Mouse (Mus musculus) embryo, embryonic 10 days (tissue): ENCODE measurements around the gene Capn7.

ENCODE experiments used
- DNase-seq: peaks from one replicate; pipeline ENCODE4 v3.0.0-alpha.2; 2015; ENCODE audit warnings: low spot score

Gene Capn7

GRCm38 (mm10) chr14:31365350-31365749, 28.9 kb downstream of the Capn7 start:
- peak; percentile 76 for DNase-seq

GRCm38 (mm10) chr14:31367951-31368350, 31.5 kb downstream of the Capn7 start:
- DNase-seq = no peak

GRCm38 (mm10) chr14:31369377-31369776, 32.9 kb downstream of the Capn7 start:
- no peak for DNase-seq

GRCm38 (mm10) chr14:31374390-31374789, 38.0 kb downstream of the Capn7 start:
- no peak for DNase-seq

GRCm38 (mm10) chr14:31376331-31376730, 39.9 kb downstream of the Capn7 start:
- no peak for DNase-seq

GRCm38 (mm10) chr14:31382276-31382675, 45.8 kb downstream of the Capn7 start:
- DNase-seq = no peak

- no peak for DNase-seq
Measured at GRCm38 (mm10) chr14:31383470-31384050, 47.1 kb downstream of the Capn7 start.

GRCm38 (mm10) chr14:31384366-31385323, 48.2 kb downstream of the Capn7 start:
- no peak for DNase-seq

- DNase-seq = no peak
Measured at GRCm38 (mm10) chr14:31385406-31385805, 49.0 kb downstream of the Capn7 start.

- peak; percentile 89 for DNase-seq
Measured at GRCm38 (mm10) chr14:31385977-31386697, 49.7 kb downstream of the Capn7 start.

- DNase-seq = no peak
Measured at GRCm38 (mm10) chr14:31387301-31387981, 51.0 kb downstream of the Capn7 start.

- no peak for DNase-seq
Measured at GRCm38 (mm10) chr14:31388086-31388872, 51.8 kb downstream of the Capn7 start.

GRCm38 (mm10) chr14:31389421-31390147, 53.1 kb downstream of the Capn7 start:
- no peak for DNase-seq

- no peak for DNase-seq
Measured at GRCm38 (mm10) chr14:31392300-31392699, 55.9 kb downstream of the Capn7 start.

GRCm38 (mm10) chr14:31392873-31393545, 56.6 kb downstream of the Capn7 start:
- DNase-seq = no peak

- DNase-seq = no peak
Measured at GRCm38 (mm10) chr14:31393546-31393890, 57.1 kb downstream of the Capn7 start.

- no peak for DNase-seq
Measured at GRCm38 (mm10) chr14:31393936-31394630, 57.6 kb downstream of the Capn7 start.

- no peak for DNase-seq
Measured at GRCm38 (mm10) chr14:31394822-31395532, 58.5 kb downstream of the Capn7 start.
